Mouse (Mus musculus): ENCODE data around the gene Gfod1.

DNA sequence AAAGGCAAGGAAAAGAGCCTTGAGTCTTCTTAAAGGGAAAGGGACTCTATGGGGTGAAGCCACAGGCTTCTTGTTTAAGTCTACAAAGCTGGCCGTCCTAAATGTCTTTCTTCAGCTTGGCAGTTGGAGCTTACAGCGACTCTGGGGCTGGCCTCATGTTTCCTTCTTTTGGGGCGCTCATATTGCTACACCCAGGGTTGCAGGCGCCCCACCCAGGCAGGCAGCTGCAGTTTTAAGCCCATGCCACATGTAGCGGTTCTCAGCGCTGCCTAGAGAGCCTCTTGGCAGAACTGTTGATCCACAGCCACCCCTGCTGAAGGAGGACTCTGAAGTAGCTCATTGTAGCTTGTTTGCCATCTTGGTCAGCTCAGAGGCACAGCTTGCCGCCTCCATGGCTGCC is 104.7 kb downstream of the Gfod1 start:
- TF ChIP-seq USF1 (IDR thresholded peaks at IDR 0.05; ENCODE audit: low read depth, low read length) (no peak), NRF1 (IDR thresholded peaks at IDR 0.05; ENCODE audit: low read depth, low read length) (no peak), POLR2AphosphoS2 (IDR thresholded peaks at IDR 0.05; ENCODE audit: low read depth, low read length) (no peak), USF2 (conservative IDR thresholded peaks at IDR 0.05; ENCODE audit: low read depth, low read length) (no peak), EP300 (IDR thresholded peaks at IDR 0.05; ENCODE audit: low read length) (no peak)
